Mouse (Mus musculus): ENCODE results near the gene Apof.
"Not testable (repeated sequence)": the region's sequence is repeated elsewhere in the genome, so short reads cannot be mapped to it uniquely, and the experiment has no call there.

The Apof gene

DNA sequence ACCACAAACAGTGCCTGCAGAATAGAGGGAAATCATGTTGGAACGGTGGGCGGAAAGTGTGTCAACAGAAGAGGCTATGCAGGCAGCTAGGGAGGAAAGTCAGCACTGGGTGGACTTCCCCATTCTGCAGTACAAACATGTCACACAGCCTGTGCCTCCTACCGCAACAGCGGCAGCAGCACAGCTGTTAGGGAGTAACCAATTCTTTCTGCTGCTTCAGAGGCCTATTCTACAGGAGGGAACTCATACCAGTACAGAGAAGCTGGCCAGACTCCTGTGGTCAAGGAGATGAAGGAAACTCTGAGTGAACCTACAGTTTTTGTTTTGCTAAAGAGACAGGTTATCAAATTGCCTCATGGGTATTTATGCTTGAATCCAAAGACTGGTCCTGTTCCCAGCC is 9.5 kb upstream of the Apof start:
- DNase-seq (ENCODE audit: low spot score): no peak

DNA sequence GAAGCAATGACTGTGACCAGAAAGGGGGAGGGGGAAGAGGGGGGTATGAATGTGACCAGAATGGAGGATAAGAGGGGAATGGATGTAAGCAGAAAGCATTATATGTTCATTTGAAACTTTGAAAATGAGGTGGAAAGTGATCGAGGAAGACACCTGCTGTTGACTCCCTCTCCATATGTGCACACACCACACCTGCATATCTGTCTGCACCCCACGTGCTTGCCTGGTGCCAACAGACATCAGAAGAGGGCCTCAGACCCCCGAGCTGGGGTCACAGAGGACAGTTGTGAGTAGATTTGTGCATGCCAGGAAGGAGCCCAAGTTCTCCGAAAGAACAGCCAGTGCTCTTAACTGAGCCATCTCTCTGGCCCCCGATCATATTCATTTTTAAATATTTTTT is 8.5 kb upstream of the Apof start:
- no peak for DNase-seq (ENCODE audit: low spot score)

DNA sequence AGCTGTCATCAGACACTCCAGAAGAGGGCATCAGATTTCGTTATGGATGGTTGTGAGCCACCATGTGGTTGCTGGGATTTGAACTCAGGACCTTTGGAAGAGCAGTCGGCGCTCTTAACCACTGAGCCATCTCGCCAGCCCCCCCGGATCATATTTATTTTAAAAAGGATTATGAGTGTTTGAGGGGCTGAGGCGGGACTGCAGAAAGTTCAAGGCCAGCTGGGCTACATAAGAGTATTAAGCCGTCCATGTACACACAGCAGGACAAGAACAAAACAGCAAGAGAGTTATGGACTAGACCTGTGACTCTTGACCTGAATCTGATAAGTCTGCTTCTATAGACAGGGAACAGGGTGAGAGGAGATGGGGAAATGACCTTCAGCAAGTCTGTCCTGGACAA is 8.1 kb upstream of the Apof start:
- DNase-seq (ENCODE audit: low spot score): not testable (repeated sequence)

DNA sequence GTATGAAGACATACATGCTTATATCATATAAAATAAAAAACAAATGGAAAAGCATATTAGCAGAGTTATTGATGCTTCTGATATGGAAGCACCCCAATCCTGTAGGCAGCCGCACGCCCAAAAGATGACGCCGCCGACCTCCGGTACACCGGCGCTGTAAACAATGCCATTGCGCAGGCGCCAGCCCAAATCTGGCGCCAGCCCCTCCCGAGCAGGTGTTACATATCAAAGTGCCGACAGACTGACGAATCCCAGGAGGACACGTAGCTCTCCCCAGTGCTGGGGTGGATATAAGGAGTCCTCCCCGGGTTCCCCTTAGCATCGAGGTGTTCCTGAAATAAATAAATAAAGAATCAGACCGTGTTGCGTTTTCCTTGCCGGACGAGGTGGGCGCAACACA is 6.2 kb upstream of the Apof start:
- DNase-seq (ENCODE audit: low spot score): no peak

DNA sequence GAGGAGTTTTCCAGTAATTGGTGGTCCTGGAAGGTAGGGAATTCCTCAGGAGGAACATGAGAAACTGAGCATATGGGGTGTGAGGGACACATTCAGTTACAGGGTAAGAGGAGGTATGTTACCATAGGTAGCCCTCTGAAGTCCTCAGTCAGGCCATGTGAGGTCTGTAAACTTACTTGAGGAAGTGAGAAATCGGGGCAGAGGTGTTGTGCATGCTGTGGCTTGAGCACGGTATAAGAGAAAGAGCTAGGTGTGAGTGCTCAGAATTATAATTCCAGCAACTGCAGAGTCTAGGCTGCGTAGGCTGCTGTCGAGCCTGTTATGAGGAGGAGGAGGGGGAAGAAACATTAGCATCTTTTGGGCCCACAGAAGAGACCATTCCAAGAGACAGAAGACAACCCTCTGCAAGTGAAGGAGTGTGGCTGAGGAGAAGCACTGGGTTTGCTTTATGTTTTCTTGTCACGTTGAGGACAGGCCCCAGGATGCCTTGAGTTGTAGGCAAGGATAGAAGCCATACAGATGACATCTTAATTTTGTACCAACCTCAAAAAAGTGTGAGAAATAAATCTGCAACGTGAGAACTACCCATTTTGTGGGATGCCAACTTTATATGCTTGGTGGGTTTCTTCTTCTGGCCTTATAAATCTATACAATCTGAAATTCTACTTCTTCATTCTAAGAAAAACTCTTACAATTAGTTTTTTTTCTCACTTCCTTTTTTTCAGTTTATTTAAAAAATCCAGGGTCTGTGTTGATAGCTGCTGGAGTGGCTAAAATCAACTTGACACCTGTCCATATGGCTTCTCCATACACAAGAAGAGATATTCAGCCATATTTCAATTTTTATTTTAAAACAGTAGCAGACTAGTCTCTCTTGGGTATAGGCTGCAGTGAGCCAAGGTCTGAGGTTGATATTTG is 4.8 kb upstream of the Apof start:
- DNase-seq (ENCODE audit: low spot score): no peak

DNA sequence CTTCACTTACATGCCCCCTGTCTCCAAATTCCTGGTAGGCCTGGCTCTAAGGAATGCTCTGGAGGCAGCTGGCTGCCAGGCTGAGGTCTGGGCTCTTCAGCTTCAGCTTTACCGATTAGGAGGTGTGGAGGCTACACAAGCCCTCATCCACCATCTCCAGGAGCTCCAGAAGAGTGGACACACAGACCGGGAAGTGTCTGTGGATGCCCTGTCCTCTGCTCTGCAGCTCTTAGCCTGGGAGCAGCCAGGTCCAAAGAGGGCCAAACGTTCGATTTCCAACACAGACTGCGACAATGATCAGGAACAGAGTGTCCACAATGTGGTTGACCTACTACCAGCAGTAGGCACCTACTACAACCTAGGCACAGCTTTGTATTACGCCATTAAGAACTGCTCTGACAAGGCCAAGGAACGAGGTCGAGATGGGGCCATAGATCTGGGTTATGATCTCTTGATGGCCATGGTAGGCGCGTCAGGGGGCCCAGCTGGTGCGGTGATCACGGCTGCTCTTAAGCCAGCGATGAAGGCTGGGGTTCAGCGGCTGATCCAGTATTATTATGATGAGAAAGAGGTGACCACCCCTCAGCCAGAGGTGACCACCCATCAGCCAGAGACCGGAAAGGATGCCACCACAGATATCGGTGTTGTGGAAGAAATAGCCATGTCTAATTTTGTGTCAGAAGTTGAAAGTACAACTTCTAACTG is 887 bp downstream of the Apof start:
- DNase-seq (ENCODE audit: low spot score): no peak

DNA sequence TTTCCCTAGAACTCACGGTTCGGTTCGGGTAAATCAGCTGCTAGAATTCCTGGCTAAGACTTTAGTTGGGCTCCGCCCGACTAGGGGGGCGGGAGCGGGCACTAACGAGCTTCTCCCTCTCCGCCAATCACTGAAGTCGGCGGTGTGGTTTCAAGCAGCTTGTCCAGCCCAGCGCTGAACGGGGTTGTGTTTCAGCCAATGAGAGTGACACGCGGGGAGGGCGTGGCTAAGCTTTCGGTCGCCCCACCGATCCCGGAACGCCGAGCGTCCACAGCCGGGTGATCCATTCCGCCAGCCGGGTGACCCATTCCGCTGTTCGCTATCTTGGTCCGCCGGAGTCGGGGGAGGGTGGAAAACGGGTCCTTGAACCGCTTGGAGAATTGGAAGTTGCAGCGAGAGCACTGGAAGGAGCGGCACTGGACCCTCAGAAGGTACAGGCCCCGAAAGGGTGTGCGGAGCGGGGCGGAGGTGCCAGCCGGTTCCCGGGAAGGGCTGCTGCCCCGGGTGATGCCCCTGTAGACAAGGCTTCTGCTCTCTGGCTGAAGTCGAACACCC is 1.9 kb downstream of the Apof start, which contains the start of gene Stat2:
TSS of gene Stat2 (plus strand) at position 273 of the 555 bp plus-strand sequence.
- DNase-seq (ENCODE audit: low spot score): peak; percentile 96

DNA sequence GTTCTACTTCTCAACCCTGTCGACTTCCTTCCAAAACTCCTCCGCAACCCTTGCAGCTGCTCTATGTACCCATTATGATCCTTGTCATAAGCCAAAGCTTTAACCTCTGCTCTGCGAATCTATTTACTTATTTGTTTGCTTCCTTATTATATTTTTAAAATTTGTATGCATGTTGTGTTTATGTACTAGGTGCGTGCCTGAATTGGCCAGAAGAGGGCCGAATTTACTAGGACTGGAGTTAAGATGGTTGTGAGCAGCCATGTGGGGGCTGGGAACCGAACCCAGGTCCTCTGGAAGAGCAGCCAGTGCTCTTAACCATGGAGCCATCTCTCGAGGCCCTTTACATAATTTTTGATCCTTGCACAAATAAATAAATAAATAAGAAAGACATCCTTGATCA is 2.4 kb downstream of the Apof start:
- DNase-seq (ENCODE audit: low spot score): no peak

DNA sequence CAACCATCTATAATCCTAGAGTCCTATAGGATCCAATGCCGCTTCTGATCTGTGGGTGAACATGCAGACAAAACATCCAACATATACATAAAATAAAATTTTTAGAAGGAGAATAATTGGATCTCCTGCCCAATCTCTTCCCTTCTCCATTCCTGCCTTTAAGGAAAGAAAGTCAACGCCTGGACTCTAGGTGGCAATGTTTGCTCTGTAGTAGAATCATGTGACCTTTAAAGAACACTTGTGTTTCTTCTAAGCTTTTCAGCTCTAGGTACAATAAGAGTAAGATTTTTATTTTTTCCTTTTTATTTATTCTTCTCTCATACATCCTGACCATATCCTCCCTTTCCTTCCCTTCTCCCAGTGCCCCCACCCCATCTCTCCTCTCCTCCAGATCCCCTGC is 3.4 kb downstream of the Apof start:
- no peak for DNase-seq (ENCODE audit: low spot score)

DNA sequence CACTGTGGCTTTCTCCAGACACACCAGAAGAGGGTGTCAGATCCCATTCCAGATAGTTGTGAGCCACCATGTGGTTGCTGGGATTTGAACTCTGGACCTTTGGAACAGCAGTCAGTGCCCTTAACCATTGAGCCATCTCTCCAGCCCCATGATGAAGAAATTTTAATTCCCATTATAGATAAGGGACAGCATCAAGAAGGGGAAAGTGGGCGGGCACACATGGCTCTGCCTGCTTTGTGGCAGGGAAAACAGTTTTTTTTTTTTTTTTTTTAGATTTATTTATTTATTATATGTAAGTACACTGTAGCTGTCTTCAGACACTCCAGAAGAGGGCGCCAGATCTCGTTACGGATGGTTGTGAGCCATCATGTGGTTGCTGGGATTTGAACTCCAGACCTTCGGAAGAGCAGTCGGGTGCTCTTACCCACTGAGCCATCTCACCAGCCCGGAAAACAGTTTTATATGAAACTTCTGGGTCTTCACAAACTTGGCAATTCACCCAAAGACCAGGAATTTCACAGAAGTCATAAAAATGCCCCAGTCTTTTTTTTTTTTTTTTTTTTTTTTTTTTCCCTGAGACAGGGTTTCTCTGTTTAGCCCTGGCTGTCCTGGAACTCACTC is 4.5 kb downstream of the Apof start:
- not testable (repeated sequence) for DNase-seq (ENCODE audit: low spot score)

DNA sequence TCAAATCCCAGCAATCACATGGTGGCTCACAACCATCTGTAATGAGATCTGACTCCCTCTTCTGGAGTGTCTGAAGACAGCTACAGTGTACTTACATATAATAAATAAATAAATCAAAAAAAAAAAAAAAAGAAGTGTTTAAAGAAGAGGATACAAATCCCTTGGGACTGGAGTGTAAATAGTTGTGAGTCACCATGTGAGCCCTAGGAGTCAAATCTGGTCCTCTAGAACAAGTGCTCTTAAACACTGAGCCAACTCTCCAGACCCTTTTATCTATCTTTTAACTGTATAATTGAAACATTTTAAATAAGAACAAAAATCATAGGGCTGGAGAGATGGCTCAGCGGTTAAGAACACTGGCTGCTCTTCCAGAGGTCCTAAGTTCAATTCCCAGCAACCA is 6.9 kb downstream of the Apof start:
- DNase-seq (ENCODE audit: low spot score): not testable (repeated sequence)

DNA sequence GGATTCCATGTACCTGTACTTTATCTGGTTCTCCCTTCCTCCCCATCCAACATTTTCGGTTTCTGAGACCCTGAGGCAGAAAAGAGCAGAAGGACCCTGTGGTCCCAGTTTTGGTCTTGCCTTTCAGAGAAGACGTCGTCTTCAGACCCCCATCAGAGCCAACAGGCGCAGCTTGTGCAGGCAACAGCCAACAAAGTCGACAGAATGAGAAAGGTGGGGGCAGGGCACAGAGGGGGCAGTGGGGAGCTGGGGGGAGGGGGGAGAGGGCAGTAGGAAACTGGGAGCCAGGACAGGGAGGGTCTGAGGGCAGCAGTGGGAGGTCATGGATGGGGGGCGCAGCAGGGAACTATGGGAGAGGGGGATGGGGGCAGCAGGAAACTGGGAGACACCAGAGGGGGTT is 9.7 kb downstream of the Apof start:
- DNase-seq (ENCODE audit: low spot score): no peak

DNA sequence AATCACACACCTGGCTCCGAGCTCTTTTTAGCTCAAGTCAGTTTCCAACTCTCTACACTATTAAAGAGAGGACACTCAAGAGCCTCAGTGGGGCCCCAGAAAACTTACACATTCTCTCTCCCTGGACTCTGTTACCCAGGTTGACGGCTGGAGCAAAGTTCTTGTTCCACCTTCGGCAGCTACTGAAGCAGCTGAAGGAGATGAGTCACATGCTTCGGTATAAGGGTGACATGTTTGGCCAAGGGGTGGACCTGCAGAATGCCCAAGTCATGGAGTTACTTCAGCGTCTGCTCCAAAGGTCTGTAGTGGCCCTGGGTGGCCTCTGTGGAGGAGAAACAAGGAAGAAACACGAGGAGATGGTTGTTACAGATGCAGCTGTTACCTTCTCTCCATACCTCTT is 12.5 kb downstream of the Apof start:
- DNase-seq (ENCODE audit: low spot score): no peak

DNA sequence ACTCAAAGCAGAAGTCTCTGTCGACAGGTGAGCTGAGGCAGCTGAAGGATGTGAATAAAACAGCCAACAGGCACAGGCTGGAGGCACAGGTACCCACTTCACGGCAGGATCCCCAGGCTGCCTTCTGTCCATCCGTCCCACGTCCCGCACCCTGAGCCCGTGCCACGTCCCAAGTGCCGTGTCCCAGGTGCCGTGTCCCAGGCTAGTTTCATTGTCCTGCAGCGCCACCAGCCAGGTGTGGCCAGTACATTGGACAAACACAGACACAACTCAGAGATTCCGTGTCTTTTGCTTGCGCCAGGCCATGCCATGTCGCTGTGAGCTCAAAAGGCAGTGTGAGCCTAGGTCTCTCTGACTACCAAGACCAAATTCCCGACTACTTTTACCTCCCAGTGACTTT is 13.2 kb downstream of the Apof start:
- DNase-seq (ENCODE audit: low spot score): no peak

DNA sequence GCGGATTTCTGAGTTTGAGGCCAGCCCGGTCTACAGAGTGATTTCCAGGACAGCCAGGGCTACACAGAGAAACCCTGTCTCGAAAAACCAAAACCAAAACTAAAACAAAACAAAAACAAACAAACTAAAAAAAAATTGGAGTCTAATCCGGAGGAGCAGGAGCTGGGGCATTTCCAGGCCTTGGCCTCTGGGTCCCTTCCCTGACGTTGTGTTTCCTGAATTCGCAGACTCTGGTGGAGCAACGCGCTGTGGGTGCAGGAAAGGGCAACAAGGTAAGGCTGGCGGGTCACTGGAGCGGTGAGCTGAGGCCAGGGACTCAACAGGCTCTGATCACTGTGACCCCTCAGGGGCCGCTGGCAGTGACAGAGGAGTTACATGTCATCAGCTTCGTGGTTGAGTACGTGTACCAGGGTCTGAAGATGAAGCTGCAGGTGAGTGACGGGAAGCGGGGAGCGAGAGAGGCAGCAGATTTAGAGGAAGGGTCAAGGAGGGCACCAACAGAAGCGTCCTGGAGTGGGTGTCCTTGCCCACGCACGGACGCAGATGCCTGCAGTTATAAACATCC is 14.5 kb downstream of the Apof start:
- DNase-seq (ENCODE audit: low spot score): no peak

DNA sequence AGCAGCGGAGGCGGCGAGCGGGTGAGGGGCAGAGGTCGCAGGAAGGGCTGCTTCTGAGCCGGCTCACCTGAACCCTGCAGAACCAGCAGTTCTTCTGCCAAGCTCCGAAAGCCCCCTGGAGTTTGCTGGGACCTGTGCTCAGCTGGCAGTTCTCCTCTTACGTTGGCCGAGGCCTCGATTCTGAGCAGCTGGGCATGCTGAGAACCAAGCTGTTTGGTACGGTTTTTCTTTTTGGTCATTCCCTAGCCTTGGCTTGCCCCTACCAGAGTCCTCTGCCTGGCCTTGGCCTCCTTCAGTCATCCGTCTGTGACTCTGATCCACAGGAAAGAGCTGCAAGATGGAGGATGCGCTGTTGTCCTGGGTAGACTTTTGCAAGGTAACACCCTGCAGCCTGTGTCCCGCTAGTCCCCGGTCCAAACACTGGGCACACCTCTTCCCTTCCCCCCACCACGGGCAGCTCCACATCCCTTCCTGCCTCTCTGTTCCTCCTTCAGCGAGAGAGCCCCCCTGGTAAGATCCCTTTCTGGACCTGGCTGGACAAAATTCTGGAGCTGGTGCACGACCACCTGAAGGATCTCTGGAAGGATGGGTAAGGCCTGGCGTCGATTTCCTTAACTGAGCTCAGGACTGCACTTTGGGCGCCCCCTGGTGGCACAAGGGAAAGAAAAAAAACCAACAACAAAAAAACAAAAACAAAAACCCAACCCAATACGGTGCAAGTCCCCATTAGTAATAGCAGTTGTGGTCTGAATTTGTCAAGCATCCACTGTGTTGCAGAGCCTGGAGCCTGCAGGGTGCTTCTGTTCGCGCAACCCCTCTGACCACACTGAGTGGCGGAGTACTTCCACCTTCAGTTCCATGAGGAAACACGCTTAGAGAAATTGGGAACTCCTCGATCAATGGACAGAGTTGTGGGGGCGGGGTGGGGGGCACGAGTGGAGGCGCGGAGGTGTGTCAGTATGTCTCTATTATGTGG is 15.4 kb downstream of the Apof start:
- DNase-seq (ENCODE audit: low spot score): no peak

DNA sequence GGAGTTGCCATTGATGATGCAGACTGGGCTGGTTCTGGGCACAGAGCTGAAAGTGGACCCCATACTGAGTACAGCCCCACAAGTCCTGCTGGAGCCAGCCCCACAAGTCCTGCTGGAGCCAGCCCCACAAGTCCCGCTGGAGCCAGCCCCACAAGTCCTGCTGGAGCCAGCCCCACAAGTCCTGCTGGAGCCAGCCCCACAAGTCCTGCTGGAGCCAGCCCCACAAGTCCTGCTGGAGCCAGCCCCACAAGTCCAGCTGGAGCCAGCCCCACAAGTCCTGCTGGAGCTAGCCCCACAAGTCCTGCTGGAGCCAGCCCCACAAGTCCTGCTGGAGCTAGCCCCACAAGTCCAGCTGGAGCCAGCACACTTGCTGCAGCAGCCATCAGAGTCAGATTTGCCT is 22.1 kb downstream of the Apof start:
- DNase-seq (ENCODE audit: low spot score): not testable (repeated sequence)

DNA sequence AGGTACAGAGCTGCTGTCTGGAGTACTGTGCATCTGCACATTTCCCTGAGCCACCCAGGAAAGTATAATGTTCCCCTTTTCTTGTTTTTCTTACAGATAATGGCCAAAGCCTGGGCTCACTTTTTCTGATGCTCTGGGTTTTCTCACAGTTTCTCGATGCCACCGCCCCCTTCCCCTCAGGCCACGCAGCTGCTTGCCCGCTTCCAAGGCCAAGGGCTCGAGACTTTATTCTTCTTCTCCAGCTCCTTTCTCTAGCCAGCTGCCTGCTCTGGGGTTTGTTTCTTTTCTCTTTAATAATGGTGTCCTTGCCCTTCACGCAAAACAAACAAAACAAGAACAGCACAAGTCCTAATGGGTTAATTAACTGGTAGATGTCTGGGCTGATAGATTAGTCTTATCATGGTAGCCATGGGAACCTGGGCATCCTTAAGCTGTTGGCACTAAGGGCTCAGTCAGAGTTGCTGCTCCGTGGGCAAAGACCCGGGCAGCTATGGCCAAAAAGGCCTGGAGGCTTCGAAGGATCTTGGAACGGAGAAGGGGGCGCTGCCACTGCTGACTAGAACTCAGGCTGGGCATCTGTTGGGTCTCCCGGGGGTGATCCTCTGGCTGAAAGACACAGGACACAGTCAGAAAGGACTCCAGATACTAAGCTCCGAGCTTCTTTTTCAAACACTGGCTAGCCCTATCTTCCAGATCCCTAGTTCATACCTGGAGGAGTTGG is 28.1 kb downstream of the Apof start:
- DNase-seq (ENCODE audit: low spot score): no peak

DNA sequence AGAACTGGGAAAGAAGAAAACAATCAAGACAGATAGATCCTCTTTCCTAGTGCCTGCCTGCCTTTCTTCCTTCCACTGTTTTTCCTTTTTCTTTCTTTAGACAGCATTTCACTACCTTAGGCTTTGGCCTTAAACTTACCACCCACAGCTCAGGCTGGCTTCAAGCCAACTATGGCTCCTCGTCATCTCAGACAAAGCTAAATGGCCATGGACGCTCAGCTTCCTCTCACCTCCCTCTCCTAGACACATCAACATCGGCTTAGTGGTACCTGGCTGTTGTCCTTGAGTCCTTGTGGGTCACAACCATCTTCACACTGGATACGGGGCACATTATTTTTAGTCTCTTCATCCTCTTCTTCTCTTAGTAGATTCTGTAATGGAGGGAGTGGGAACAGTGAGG is 28.8 kb downstream of the Apof start:
- DNase-seq (ENCODE audit: low spot score): no peak

DNA sequence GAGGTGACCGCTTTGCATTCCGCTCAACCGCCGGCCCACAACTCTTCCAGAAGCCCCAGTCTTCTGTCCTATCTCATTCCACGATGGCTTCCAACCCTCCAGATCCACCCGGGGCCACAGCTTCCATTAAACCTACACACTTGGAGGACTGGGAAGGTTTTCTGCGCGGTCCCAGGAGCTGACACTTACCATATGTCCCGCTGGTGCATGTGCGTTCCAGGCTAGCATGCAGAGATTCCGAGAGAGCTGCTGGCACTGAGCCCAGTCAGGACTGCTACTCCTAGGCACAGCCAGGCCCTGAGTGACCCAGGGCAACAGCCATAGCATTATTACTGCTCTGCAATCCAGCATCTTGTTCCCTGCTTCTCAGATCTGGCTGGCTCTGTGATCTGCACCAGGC is 29.2 kb downstream of the Apof start:
- no peak for DNase-seq (ENCODE audit: low spot score)

Data from left cerebral cortex, adult 11 months (tissue).